Mouse (Mus musculus) erythroblast, embryonic 14.5 days (primary cell): Measurements from ENCODE around the gene Sox6.

Experiments used
- GATA1 ChIP-seq: IDR thresholded peaks from 2 replicates; pipeline ENCODE4 v1.6.1; 2012; ENCODE audit warnings: low read length, inconsistent platforms, mixed read lengths
- TAL1 ChIP-seq: IDR thresholded peaks from 3 replicates; pipeline ENCODE4 v1.6.1; 2012; ENCODE audit warnings: low read length, inconsistent platforms, mixed read lengths

- TF ChIP-seq GATA1 (no peak), TAL1 (no peak)
Measured at GRCm38 (mm10) chr7:115669207-115670004, 369.2 kb downstream of the Sox6 start.
